Mouse (Mus musculus) heart, postnatal 0 days (tissue): ENCODE measurements around the gene Trim63.
A peak's percentile ranks its signal among the peaks of the same experiment; 100 is the strongest.

Experiments used
- CTCF ChIP-seq: IDR thresholded peaks from 2 replicates; pipeline ENCODE4 v1.5.1; 2016; ENCODE audit warnings: antibody characterized with exemption, control low read depth, low read depth
- EP300 ChIP-seq: IDR thresholded peaks from 2 replicates; pipeline ENCODE4 v1.6.1; 2016; ENCODE audit warnings: antibody characterized with exemption, low read depth

DNA sequence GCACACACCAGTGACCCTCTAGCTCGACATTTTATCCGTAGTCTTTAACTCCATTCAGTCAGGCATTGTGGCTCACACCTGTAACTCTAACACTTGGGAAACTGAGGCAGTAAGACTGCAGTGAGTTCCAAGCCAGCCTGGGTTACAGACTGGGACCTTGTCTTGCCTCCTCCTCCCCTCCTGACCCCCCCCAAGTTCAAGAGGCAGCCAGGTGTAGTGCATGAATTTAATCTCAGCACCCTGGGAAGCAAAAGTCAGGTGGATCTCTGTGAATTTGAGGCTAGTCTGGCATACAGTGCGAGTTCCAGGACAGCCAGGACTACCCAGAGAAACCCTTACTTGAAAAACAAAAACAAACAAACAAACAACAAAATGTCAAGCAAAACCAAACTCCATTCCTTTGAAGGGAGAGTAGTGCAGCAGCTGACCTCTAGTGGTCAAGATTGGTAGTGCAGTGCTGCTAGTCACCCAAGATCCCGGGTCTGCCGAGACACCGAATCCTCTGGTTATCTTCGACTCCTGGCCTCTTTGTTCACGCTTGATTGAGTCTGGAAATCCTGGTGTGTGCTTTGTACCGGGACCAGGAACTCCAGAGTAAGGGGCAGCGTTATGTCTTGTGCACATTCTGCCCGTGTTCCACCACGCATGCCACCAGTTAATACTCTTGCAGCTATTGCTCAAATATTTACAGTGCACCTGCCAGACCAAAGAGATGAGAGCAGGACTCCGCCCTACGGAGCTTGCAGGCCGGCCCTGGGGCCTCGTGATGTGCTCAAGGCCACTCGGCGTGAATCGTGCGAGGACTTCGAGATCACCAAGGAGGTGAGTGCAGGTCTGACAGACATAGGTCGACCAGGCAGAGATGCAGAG lies 41.9 kb downstream of the Trim63 start:
- TF ChIP-seq CTCF (peak; percentile 95), EP300 (no peak)
